Mouse (Mus musculus) ovary, postnatal 14 days (tissue): ENCODE measurements around the gene Rpl7l1.
A peak's percentile ranks its signal among the peaks of the same experiment; 100 is the strongest.
"Not testable (repeated sequence)": the region's sequence is repeated elsewhere in the genome, so short reads cannot be mapped to it uniquely, and the experiment has no call there.

Experiments used
- DNase-seq: peaks from one replicate; pipeline ENCODE4 v3.0.0; 2022; ENCODE audit warnings: low spot score

The Rpl7l1 gene

GRCm38 (mm10) chr17:46775070-46775469, 7.4 kb downstream of the Rpl7l1 start:
- no peak for DNase-seq

GRCm38 (mm10) chr17:46774131-46774472, 8.4 kb downstream of the Rpl7l1 start:
- no peak for DNase-seq

GRCm38 (mm10) chr17:46773278-46774130, 9.0 kb downstream of the Rpl7l1 start:
- DNase-seq: no peak

GRCm38 (mm10) chr17:46772404-46773277, 9.8 kb downstream of the Rpl7l1 start, which contains the start of gene 2310039H08Rik:
Gene 2310039H08Rik (plus strand): TSS chr17:46772635.
- peak; percentile 73 for DNase-seq

GRCm38 (mm10) chr17:46772038-46772403, 10.5 kb downstream of the Rpl7l1 start:
- no peak for DNase-seq

- DNase-seq: no peak
These were observed 10.9 kb downstream of the Rpl7l1 start for GRCm38 (mm10) chr17:46771616-46772015.

- DNase-seq: no peak
These were observed 11.4 kb downstream of the Rpl7l1 start for GRCm38 (mm10) chr17:46771025-46771424.

- no peak for DNase-seq
These were observed 11.9 kb downstream of the Rpl7l1 start for GRCm38 (mm10) chr17:46770546-46770945.

GRCm38 (mm10) chr17:46767868-46768267, 14.6 kb downstream of the Rpl7l1 start:
- DNase-seq: no peak

- not testable (repeated sequence) for DNase-seq
These were observed 17.6 kb downstream of the Rpl7l1 start for GRCm38 (mm10) chr17:46764916-46765315.

- no peak for DNase-seq
These were observed 18.9 kb downstream of the Rpl7l1 start, which contains the start of gene Ptcra for GRCm38 (mm10) chr17:46763544-46763943. Gene Ptcra (minus strand): TSS chr17:46763712.

- no peak for DNase-seq
These were observed 23.7 kb downstream of the Rpl7l1 start for GRCm38 (mm10) chr17:46758753-46759152.

GRCm38 (mm10) chr17:46751794-46752556, 30.5 kb downstream of the Rpl7l1 start, which contains the start of gene Cnpy3:
Gene Cnpy3 (minus strand): TSS chr17:46752214.
- peak; percentile 90 for DNase-seq

GRCm38 (mm10) chr17:46751056-46751793, 31.2 kb downstream of the Rpl7l1 start:
- DNase-seq: no peak

- no peak for DNase-seq
These were observed 31.9 kb downstream of the Rpl7l1 start for GRCm38 (mm10) chr17:46750580-46750979.

- DNase-seq: no peak
These were observed 33.2 kb downstream of the Rpl7l1 start for GRCm38 (mm10) chr17:46749282-46749681.

GRCm38 (mm10) chr17:46747806-46748205, 34.7 kb downstream of the Rpl7l1 start:
- DNase-seq: no peak

- no peak for DNase-seq
These were observed 35.2 kb downstream of the Rpl7l1 start for GRCm38 (mm10) chr17:46747234-46747633.

GRCm38 (mm10) chr17:46745506-46745905, 37.0 kb downstream of the Rpl7l1 start:
- no peak for DNase-seq

GRCm38 (mm10) chr17:46742986-46743385, 39.5 kb downstream of the Rpl7l1 start:
- DNase-seq: no peak

- no peak for DNase-seq
These were observed 41.2 kb downstream of the Rpl7l1 start for GRCm38 (mm10) chr17:46741305-46741704.
